Mouse (Mus musculus) liver, postnatal 0 days (tissue): ENCODE measurements around the gene Urb1.

Source experiments
- CTCF ChIP-seq: sonication (generic); IDR thresholded peaks from 2 replicates; pipeline ENCODE4 v1.5.1; 2016; ENCODE audit warnings: antibody characterized with exemption, low read depth
- EP300 ChIP-seq: IDR thresholded peaks from 2 replicates; pipeline ENCODE4 v1.6.1; 2016; ENCODE audit warnings: antibody characterized with exemption, low read depth, mild to moderate bottlenecking

DNA sequence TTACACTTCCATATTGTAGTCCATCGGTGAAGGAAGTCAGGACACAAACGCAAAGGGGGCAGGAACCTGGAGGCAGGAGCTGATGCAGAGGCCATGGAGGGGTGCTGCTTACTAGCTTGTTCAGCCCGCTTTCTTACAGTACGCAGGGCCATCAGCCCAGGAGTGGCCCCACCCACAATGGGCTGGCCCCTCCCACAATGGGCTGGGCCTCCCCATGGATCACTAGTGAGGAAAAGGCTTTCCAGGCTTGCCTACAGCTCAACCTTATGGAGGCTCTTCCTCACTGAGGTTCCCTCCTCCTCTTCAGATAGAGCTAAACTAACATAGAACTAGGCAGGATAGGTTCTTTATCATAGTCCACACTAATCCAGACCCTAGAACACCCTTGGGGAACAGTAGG is 86.2 kb downstream of the Urb1 start:
- no peak for TF ChIP-seq CTCF
- TF ChIP-seq EP300: no peak
